Mouse (Mus musculus): Measurements from ENCODE around the gene Mybpc2. TPM values are rescaled to one million over a fixed set of nuclear protein-coding genes. Genes with fewer than 3 reads are reported as not detected.
A peak's percentile ranks its signal among the peaks of the same experiment; 100 is the strongest.

The Mybpc2 gene
- polyA plus RNA-seq, 1 experiment = not detected

GRCm38 (mm10) chr7:44543071-44543470 is 18.6 kb upstream of the Mybpc2 start:
- TF ChIP-seq POLR2A (IDR thresholded peaks at IDR 0.05; ENCODE audit: borderline replicate concordance, extremely low read depth, insufficient read depth, insufficient read length, poor library complexity, severe bottlenecking) (no peak), CTCF (IDR thresholded peaks at IDR 0.05; ENCODE audit: borderline replicate concordance, extremely low read depth, insufficient read depth, insufficient read length) (no peak)
- no peak for DNase-seq (ENCODE audit: low read depth)

GRCm38 (mm10) chr7:44542555-44542954 is 18.1 kb upstream of the Mybpc2 start:
- no peak for DNase-seq (ENCODE audit: low read depth)
- TF ChIP-seq CTCF (IDR thresholded peaks at IDR 0.05; ENCODE audit: borderline replicate concordance, extremely low read depth, insufficient read depth, insufficient read length) = no peak
- TF ChIP-seq POLR2A (IDR thresholded peaks at IDR 0.05; ENCODE audit: borderline replicate concordance, extremely low read depth, insufficient read depth, insufficient read length, poor library complexity, severe bottlenecking) = no peak

- TF ChIP-seq CTCF (IDR thresholded peaks at IDR 0.05; ENCODE audit: borderline replicate concordance, extremely low read depth, insufficient read depth, insufficient read length) (no peak), POLR2A (IDR thresholded peaks at IDR 0.05; ENCODE audit: borderline replicate concordance, extremely low read depth, insufficient read depth, insufficient read length, poor library complexity, severe bottlenecking) (no peak)
- DNase-seq (ENCODE audit: low read depth) = no peak
These were observed 14.5 kb upstream of the Mybpc2 start for GRCm38 (mm10) chr7:44538756-44539624.

- DNase-seq (ENCODE audit: low read depth) = no peak
- TF ChIP-seq POLR2A (IDR thresholded peaks at IDR 0.05; ENCODE audit: borderline replicate concordance, extremely low read depth, insufficient read depth, insufficient read length, poor library complexity, severe bottlenecking) (no peak), CTCF (IDR thresholded peaks at IDR 0.05; ENCODE audit: borderline replicate concordance, extremely low read depth, insufficient read depth, insufficient read length) (no peak)
These were observed 13.0 kb upstream of the Mybpc2 start for GRCm38 (mm10) chr7:44537496-44537895.

GRCm38 (mm10) chr7:44537009-44537408 is 12.6 kb upstream of the Mybpc2 start:
- no peak for TF ChIP-seq CTCF (IDR thresholded peaks at IDR 0.05; ENCODE audit: borderline replicate concordance, extremely low read depth, insufficient read depth, insufficient read length)
- TF ChIP-seq POLR2A (IDR thresholded peaks at IDR 0.05; ENCODE audit: borderline replicate concordance, extremely low read depth, insufficient read depth, insufficient read length, poor library complexity, severe bottlenecking) = no peak
- no peak for DNase-seq (ENCODE audit: low read depth)

GRCm38 (mm10) chr7:44536590-44536968 is 12.1 kb upstream of the Mybpc2 start:
- TF ChIP-seq CTCF (IDR thresholded peaks at IDR 0.05; ENCODE audit: borderline replicate concordance, extremely low read depth, insufficient read depth, insufficient read length) (no peak), POLR2A (IDR thresholded peaks at IDR 0.05; ENCODE audit: borderline replicate concordance, extremely low read depth, insufficient read depth, insufficient read length, poor library complexity, severe bottlenecking) (no peak)
- DNase-seq (ENCODE audit: low read depth) = peak; percentile 19

GRCm38 (mm10) chr7:44535657-44536589 is 11.5 kb upstream of the Mybpc2 start:
- DNase-seq (ENCODE audit: low read depth) = no peak
- no peak for TF ChIP-seq CTCF (IDR thresholded peaks at IDR 0.05; ENCODE audit: borderline replicate concordance, extremely low read depth, insufficient read depth, insufficient read length)
- TF ChIP-seq POLR2A (IDR thresholded peaks at IDR 0.05; ENCODE audit: borderline replicate concordance, extremely low read depth, insufficient read depth, insufficient read length, poor library complexity, severe bottlenecking) = no peak

GRCm38 (mm10) chr7:44534656-44535441 is 10.4 kb upstream of the Mybpc2 start:
- no peak for TF ChIP-seq CTCF (IDR thresholded peaks at IDR 0.05; ENCODE audit: borderline replicate concordance, extremely low read depth, insufficient read depth, insufficient read length)
- no peak for TF ChIP-seq POLR2A (IDR thresholded peaks at IDR 0.05; ENCODE audit: borderline replicate concordance, extremely low read depth, insufficient read depth, insufficient read length, poor library complexity, severe bottlenecking)
- DNase-seq (ENCODE audit: low read depth) = no peak

GRCm38 (mm10) chr7:44534242-44534641 is 9.8 kb upstream of the Mybpc2 start:
- DNase-seq (ENCODE audit: low read depth) = no peak

GRCm38 (mm10) chr7:44533746-44534045 is 9.2 kb upstream of the Mybpc2 start:
- no peak for DNase-seq (ENCODE audit: low read depth)
- no peak for TF ChIP-seq CTCF (IDR thresholded peaks at IDR 0.05; ENCODE audit: borderline replicate concordance, extremely low read depth, insufficient read depth, insufficient read length)
- TF ChIP-seq POLR2A (IDR thresholded peaks at IDR 0.05; ENCODE audit: borderline replicate concordance, extremely low read depth, insufficient read depth, insufficient read length, poor library complexity, severe bottlenecking) = no peak

More at GRCm38 (mm10) chr7:44534242-44534641, 9.8 kb upstream of the Mybpc2 start:
- TF ChIP-seq CTCF (IDR thresholded peaks at IDR 0.05; ENCODE audit: borderline replicate concordance, extremely low read depth, insufficient read depth, insufficient read length) (no peak), POLR2A (IDR thresholded peaks at IDR 0.05; ENCODE audit: borderline replicate concordance, extremely low read depth, insufficient read depth, insufficient read length, poor library complexity, severe bottlenecking) (no peak)
